Mouse (Mus musculus): ENCODE measurements around the gene Cldn6.
A peak's percentile ranks its signal among the peaks of the same experiment; 100 is the strongest.

The Cldn6 gene

DNA sequence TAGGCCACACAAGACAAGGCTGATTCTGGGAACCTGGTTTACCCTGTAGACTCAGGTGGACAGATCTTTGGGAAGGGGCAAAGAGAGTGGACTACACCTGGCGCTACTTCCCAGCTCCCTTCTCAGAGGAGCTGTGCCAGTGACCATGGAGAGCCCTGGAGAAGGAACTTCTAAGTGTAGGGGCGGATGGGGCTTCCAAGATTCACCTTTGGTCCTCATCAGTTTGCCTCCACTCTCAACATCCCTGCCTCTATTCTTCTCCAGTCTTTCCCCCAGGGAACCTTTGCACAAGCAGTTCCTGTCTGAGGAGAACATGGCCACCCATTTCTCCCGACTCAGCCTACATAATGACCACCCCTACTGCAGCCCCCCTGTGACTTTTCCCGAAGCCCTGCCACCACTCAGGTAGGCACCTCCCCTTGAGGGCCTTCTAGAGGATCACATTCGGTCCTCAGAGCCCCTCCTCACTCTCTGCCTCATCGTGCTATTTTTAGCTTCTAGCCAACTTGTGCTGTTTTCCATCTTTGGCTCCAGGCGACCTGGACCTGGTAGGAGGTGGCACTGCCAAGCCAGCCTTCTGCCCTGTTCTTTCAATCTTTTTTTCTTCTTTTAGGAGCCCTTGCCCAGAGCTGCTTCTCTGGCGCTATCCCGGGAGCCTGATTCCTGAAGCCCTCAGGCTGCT is 4.6 kb upstream of the Cldn6 start:
- peak; percentile 75 for DNase-seq (ENCODE audit: low read depth, low spot score)

DNA sequence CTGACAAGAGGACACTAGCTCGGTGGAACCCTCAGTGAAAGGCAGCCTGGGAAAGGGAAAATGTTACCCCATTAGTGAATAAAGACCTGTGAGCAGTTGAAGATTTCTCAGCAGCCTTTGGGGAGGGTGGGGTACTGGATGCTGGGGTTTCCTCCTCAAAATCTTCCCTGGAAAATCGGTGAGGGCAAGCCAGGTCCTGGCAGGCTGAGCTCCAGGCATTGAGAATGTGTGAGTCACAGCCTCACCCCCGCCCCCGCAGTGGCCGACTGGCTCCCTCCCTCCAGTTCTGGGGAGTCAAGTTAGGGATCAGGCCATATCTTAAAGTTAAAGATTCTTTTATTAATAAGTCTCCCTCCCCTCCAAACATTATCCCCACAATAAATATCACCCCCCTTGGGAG is 3.9 kb upstream of the Cldn6 start:
- peak; percentile 67 for DNase-seq (ENCODE audit: low read depth, low spot score)

DNA sequence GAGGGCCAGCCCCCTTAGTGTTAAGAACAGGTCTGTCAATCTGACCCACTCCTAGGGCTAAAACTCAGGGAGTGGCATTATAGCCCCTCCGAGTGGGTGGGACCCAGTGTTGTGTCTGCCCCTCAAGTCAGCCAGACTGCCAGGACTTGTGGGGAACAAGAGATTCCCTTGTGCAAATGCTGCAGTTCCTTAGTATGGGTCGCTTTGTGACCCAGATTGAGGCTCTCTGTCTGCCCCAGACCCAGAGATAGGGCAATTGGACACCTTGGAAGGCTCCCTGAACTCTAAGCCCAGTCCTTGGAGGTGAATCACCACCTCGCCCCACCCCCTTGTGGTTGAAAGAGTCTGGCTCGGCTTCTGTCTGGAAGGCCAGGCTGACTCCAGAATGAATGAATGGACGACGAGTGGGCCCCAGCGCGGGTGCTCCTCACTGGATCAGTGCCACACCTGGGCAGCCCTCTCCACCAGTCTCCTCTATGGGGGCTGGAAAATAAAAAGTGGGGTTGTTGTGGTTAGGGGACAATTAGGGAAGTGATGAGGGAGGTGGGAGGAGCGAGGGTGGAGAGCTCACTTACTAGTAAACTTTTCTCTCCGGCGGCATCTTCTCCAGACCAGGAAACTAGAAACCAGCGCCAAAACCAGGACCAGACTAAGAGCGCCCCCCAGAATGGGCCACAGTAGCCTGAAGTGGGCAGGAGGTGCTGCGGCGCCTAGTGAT is 3.3 kb upstream of the Cldn6 start:
- peak; percentile 51 for DNase-seq (ENCODE audit: low read depth, low spot score)

DNA sequence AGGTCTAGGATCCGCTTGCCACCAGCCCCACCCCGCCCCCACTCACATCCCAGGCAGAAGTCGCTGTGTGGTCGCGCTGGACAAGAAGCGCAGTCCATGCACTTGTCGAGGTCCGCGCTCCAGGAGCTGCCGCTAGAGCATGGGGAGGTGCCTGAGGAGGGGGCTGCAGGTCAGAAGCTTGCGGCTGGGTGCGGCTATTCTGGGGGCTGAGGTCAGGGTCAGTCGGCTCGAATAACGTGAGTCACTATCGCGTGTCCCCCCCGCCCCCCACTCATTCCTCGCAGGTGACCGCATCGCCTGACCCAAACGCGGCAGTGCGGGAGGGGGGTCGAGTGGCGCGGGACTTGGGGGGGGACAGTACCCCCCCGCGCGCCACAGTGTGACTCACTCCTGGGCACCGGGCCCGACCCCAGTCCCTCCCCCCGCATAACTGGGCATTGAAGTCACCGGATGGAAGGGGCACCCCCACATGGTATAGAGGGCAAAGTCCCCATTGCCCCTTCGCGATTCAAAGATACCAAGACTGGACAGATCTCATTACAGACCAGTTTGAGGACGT is 2.5 kb upstream of the Cldn6 start:
- DNase-seq (ENCODE audit: low read depth, low spot score) = peak; percentile 59

DNA sequence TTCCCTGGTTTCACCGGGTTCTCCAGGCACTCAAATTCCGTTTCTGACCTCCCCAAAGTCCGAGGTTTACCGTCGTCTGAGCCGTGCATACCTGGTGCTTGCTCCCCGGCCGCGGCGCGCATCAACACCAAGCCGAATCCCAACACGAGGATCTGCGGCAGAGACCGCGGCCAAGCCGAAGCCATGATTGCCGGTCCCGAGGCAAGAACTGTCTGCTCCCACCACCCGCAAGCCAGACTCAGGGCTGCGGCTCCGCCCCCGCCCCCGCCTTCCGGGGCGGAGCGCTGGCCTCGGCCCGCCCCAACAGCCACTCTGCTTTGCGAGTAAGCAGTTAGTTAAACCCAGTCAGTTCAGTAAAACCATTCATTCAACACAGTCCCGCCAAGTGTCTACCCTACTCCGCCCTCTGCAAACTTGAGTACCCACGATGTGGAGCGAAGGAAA is 1.8 kb upstream of the Cldn6 start, which contains the start of gene Tnfrsf12a:
Gene Tnfrsf12a (minus strand): TSS at position 233 of the 444 bp plus-strand sequence.
- peak; percentile 89 for DNase-seq (ENCODE audit: low read depth, low spot score)

DNA sequence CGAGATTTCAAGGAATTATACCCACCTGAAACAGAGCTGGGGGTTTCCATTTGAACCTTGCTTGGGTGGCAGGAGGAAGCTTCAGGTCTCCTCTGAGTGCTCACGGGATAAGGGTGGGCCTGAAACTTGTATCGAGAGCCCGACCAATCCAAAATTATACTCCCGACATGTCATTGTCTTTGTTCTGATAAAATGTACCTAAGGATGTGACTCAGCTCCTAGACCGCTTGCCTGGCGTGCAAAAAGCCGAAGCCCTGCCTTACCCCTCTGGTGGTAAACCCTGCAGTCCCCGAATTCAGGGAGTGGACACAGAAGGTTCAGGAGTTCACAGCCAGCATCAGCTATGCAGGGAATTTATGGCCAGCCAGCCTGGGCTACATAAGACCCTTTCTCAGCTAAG is 1.3 kb downstream of the Cldn6 start:
- no peak for DNase-seq (ENCODE audit: low read depth, low spot score)

DNA sequence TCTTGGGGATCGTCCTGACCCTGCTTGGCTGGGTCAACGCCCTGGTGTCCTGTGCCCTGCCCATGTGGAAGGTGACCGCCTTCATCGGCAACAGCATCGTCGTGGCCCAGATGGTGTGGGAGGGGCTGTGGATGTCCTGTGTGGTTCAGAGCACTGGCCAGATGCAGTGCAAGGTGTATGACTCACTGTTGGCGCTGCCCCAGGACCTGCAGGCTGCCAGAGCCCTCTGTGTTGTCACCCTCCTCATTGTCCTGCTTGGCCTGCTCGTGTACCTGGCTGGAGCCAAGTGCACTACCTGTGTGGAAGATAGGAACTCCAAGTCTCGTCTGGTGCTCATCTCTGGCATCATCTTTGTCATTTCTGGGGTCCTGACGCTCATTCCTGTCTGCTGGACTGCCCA is 2.0 kb downstream of the Cldn6 start:
- DNase-seq (ENCODE audit: low read depth, low spot score) = no peak

DNA sequence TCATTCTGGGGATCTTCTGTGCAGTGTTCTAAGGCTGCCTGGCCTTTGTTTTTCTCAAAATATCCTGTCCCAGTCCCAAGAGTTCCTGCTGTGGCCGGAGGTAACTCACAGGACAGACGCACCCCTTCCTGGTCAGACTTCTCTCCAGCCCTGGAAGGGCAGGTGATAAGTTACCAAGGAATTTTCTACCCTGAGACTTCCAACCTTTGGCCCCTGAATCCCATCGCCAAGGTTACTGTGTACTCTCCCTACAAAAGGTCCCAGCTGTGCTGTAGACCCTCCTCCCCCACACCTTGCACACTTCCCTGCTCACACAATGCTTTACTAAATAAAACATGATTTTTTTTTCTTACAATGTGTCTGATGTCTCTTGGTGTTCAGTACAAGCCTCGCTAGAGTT is 3.0 kb downstream of the Cldn6 start:
- no peak for DNase-seq (ENCODE audit: low read depth, low spot score)

DNA sequence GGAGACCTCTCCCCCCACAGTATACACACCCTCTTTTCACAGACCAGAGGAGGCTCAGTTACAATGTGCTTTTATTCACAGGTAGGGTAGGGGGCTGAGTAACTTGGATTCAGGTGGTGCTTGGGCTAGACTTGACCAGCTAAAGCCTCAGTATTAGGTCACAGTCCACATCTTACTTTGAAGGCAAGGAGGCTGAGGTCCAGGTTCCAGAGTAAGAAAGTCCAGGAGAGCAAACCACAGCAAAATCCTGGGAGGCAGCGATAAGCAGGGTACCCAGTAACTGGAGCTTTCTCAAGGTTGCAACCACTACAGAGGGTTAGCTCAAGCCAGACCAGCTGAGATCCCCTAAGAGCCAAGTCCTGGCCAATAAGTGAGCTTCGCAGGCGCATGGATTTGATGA is 3.5 kb downstream of the Cldn6 start:
- no peak for DNase-seq (ENCODE audit: low read depth, low spot score)

DNA sequence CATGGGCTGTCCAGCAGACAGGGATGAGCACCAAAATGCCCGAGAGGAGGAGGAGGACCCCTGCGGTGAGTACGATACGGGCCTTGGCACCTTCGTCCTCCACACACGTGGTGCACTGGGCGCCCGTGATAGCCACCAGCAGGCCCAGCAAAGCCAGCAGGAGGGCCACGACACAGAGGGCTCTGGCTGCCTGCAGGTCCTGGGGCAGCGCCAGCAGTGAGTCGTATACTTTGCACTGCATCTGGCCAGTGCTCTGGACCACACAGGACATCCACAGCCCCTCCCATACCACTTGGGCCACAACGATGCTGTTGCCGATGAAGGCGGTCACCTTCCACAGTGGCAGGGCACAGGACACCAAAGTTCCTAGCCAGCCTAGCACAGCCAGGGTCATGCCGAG is 4.2 kb downstream of the Cldn6 start:
- DNase-seq (ENCODE audit: low read depth, low spot score) = no peak

DNA sequence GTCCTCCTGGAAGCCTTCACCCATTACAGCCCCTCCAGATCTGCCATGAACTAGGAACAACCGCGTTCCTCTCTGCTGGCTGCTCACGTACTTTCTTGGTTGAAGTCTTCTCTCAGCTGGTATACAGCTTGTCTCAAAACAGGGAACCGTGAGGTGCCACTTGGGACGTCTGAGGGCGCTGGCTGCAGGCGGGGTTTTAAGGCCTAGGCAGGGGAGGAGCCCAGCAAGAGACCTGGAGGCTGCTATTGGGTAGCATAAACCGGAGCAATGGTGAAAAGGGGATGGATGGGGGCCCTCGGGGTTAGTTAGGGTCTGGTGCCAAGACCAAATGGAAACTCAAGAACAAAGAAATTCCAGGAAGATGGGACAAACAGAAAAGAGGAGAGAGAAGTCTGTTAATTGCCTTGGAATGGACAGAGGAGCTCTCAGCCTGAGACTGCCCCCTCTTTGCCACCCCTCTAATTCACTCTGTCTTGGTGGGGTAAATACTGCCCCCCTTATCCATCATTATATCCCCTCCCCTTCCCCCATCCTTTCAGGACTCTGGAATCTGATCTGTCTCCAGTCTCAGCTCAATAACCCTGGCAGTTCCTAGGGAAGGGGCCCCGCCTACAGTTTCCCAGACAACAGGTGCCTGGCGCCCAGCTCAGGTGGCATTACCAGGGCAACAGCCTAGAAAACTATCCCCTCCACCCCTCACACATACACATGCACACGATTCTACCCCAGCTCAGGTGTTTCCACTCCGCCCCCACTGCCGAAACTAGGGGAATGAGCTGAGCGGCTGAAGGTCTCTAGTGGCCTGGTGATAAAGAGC is 5.0 kb downstream of the Cldn6 start, which contains the start of gene Cldn9:
Gene Cldn9 (minus strand): TSS at position 171 of the 817 bp plus-strand sequence.
- DNase-seq (ENCODE audit: low read depth, low spot score) = no peak

DNA sequence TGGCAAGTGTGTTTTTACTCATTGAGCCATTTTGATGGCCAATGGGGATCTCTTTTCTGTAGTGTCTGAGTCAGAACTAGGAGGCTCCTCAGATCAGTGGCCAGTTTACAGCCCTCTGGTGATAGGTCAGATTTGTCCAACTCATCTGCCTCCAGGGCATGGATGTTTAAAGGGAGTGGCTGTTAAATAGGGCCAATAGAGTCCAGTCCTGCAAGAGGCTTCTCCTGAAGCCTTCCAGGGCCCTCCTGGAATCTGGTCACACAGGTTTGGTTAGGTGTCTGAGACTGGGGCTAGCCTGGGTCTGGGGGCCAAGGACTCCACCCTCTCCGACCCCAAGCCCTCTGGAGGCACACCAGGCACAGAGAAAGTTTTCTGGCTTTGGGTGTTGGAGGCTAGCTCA is 15.4 kb downstream of the Cldn6 start:
- DNase-seq (ENCODE audit: low read depth, low spot score) = no peak

DNA sequence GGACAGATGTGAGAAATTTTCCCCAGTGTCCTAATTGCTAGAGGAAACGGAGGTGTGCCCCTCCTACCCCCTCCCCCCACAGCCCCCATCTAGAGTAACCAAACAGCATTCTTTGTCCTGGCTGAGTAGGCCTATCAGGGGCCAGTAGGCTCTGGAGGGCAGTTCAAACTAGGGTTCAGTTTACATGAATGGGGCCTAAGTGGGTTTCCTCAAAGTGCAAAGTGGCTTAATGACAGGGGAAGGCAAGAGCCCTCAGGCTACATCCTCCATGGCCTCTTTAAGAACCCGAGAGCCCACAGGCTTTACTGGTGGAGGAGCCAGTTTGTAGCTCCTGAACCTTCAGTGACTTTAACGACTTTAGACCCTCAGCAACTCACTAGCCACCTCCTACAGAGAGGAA is 16.8 kb downstream of the Cldn6 start:
- no peak for DNase-seq (ENCODE audit: low read depth, low spot score)

DNA sequence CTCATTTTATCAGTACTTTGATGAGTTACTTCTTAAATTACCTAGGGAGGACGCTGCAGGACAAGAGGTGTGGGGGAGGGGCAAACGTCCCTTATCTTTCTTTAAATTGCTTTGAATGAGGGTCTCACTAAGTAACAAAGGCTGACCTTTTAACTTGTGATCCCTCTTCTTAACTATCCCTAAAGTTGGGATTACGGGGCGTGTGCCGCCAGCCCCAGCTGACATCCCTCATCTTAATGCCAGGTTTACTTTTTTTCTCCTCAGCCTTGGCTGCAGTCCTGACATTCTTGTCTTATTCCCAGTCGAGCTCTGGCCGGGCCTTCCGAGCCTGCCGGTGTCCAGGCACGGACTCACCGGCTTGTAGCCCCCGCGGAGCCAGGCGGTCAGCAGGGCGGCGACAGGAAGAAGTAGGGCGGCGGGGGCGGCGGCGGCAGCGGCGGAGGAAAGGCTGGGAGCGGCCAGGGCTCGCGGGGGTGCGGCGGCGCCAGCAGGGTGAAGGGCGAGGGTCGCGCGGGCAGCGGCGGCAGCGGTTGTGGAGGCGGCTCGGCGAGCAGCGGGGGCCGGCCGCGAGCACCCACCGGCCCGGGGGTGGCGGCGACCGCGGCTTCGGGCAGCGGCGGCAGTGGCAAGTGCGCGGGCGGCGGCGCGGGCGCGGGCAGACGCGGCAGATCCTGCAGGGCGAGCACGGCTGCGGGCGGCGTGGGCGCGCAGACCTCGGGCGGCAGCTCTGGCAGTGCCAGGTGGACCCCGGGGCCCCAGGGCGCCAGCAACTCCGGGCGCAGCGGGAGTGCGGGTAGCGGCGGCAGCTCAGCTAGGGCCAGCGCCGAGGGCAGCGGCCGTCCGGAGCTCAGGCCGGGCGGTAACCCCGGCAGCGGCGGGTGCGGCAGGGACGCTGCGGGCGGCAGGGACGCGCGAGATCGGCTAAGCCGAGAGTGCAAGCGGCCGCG is 20.4 kb downstream of the Cldn6 start:
- DNase-seq (ENCODE audit: low read depth, low spot score) = peak; percentile 51

DNA sequence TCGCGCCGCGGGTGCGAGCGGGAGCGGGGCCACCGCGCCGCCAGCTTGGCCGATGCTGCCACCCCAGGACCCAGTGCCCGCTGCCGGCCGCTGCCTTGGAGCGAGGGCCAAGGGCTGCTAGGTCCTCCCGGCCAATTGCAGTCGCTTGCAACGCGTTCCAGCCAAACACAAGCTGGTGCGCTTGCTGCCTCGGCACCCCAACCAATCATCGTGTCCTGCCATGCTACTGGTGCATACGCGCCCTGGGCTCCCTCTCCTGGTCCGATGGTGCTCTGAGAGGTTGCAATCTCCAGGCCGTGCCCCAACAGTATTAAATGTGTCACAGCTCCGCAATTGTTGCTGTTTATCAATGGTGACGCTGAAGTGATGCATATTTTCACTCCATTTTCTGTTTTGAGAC is 21.0 kb downstream of the Cldn6 start:
- DNase-seq (ENCODE audit: low read depth, low spot score) = peak; percentile 99

DNA sequence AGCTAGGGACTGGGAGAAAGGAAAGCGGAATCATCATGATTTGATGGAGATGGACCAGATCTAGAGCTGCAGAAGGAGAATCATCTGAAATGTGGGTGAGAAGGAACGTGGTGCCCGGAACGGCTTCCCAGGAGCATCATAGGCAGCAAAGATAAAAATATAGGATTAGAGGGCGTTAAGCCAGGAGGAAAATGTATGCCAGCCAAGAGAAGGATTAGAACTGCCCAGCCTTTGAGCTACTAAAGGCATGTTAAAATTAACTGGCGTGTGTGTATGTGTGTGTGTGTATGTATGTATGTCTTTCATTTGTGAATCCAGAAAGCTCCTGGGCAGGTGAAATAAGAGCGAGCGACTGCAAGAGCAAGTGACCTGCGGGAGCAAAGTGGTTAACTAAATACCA is 24.3 kb downstream of the Cldn6 start:
- DNase-seq (ENCODE audit: low read depth, low spot score) = peak; percentile 47

DNA sequence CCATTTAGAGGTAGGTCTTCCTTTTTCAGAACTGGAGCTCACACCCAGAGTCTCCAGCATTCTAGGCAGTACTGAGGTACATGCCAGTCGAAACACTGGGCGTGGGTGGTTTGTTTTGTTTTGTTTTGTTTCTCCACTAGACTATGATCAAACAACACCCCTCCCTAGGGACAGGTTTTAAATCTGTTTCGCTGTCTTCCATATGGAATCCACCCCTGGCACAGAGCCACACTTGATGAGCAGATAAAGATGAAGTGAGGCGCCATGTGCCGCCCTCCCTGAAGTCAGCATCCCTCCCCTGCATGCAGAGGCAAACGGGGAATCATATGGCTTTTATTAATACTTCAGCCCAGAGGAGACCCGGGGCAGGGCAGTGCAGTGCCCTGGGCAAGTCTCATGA is 25.7 kb downstream of the Cldn6 start:
- DNase-seq (ENCODE audit: low read depth, low spot score) = peak; percentile 60

DNA sequence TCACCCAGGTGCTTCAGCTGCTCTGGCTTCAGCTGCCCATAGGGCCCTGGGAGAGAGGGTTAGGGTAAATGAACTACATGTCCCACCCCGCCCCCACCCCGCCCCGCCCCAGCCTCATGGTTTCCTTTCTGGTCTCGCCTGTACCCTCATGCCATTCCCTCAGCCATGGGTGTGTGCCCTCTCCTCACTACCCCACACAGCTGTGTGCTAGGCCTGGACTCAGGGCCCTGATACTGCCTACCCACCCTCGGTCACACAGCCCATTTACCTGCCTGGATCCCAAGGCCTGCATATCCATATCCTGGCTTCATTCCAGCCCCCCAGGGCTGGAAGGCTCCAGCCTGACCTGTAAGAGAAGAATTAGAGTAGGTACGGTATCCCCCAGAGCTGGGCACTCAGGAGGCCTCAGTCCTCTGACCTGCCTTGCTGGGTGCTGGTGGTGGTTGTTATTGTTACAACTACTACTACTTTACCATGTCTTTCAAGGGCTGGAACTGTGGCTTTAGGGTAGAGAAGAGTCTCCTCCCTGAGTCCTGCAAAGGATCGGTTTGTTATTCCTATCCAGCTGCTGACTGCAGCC is 26.6 kb downstream of the Cldn6 start:
- no peak for DNase-seq (ENCODE audit: low read depth, low spot score)

DNA sequence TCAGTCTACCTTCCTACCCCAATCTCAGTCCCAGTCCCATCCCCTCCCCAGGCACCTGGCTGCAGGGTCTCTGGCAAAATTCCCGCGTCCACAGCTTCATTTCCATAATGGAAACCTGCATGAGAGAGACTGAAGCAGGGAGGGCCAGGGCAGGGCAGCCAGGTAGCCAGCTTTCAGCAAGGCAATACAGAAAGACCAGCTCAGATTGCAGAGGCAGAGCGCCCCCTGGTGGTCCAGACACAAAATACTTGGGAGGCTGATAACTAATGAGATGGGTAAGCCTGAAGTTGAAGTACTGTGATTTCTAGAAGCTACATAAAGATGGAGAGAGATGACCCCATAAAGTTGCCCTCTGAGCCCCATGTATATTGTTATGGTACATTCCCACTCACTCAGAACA is 27.2 kb downstream of the Cldn6 start:
- DNase-seq (ENCODE audit: low read depth, low spot score) = peak; percentile 88

DNA sequence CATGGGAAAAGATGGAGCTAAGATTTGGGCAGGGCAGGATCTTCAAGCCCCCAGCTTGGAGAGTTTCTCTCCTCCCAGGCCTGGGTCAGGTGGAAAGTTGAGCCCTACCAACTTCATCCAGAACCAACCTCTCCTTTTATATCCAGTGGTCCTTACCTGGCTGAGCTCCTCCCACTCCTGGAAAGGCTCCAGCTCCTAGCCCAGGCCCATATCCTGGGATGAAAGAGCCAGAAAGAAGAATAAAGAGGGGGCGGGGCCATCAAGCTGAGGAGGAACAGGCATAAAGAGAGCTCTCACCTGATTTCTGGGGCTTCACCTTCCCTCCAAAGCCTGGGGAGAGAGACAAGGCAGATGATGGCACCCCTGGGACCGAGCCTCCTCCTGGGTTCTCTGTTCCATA is 38.0 kb downstream of the Cldn6 start:
- no peak for DNase-seq (ENCODE audit: low read depth, low spot score)

DNA sequence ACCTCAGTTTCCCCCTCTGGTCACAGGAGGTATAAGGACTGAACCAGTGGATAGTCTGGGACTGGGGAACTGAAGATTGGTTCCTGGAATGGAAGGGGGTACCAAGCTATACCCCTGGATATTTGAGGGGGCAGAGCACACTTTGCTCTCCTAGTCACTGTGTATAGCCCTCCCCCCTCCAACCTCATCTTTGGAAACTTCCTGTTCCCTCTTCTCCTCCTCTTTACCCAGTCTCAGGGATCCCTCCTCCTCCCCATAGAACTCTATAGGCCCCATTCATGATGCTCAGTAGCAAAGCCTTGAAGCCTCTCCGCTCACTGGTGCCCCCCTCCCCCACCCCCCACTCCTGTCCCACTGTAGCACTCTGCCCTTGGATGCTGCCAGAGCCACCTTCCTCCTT is 40.4 kb downstream of the Cldn6 start:
- no peak for DNase-seq (ENCODE audit: low read depth, low spot score)

Measured in brain, adult 2 months (tissue).